Mouse (Mus musculus) liver, embryonic 14.5 days (tissue): Measurements from ENCODE around the gene Rasa2. TPM values are rescaled to one million over a fixed set of nuclear protein-coding genes. Genes with fewer than 3 reads are reported as not detected.

Experiments used
- ATAC-seq: fragments of 200-750 bp; cut with Nextera tagmentation; 2 replicates; pipeline ENCODE4 v1.8.0; 2017; ENCODE audit warnings: moderate number of reproducible peaks, mild to moderate bottlenecking, moderate library complexity; ENCODE audit not compliant: insufficient read depth
- DNase-seq, 3 experiments: peaks; one replicate each; pipeline ENCODE4 v3.0.0-alpha.2; 2012 to 2013; ENCODE audit warnings: low read depth in 3 of 3, low spot score in 3 of 3
- H3K27ac ChIP-seq: fragments of 300-500 bp; sonication (generic); 2 replicates; pipeline ENCODE4 v1.5.1; 2014; ENCODE audit warnings: moderate library complexity, mild to moderate bottlenecking, control low read depth, inconsistent platforms
- H3K27me3 ChIP-seq: fragments of 300-500 bp; sonication (generic); 2 replicates; pipeline ENCODE4 v1.6.1; 2014; ENCODE audit warnings: mild to moderate bottlenecking, low read length, moderate library complexity; ENCODE audit not compliant: control insufficient read depth, insufficient read depth
- H3K36me3 ChIP-seq: fragments of 300-500 bp; sonication (generic); replicated peaks from 2 replicates; pipeline ENCODE4 v1.6.1; 2014; ENCODE audit warnings: low read depth; ENCODE audit not compliant: control insufficient read depth, insufficient read depth
- H3K4me1 ChIP-seq, 2 experiments: fragments of 200-500 bp in 1 of 2; fragments of 300-500 bp in 1 of 2; sonication (generic) in 1 of 2; replicated peaks; 2 replicates each; pipeline ENCODE4 v1.6.1; 2012 to 2014; ENCODE audit warnings: antibody characterized with exemption in 1 of 2, inconsistent platforms in 1 of 2, low read length in 1 of 2; ENCODE audit not compliant: control insufficient read depth in 2 of 2, insufficient read depth in 2 of 2
- H3K4me2 ChIP-seq: fragments of 300-500 bp; sonication (generic); 2 replicates; pipeline ENCODE4 v1.6.1; 2014; ENCODE audit warnings: low read depth, mild to moderate bottlenecking, control low read depth, moderate library complexity
- H3K4me3 ChIP-seq, 2 experiments: fragments of 200-500 bp in 1 of 2; fragments of 300-500 bp in 1 of 2; sonication (generic) in 1 of 2; 2 replicates each; pipeline ENCODE4 v1.5.1; 2012 to 2014; ENCODE audit warnings: low read depth in 2 of 2, low read length in 2 of 2, mild to moderate bottlenecking in 2 of 2, control low read depth in 1 of 2, inconsistent platforms in 1 of 2, moderate library complexity in 1 of 2; ENCODE audit not compliant: insufficient read depth in 1 of 2
- H3K9ac ChIP-seq: fragments of 300-500 bp; sonication (generic); replicated peaks from 2 replicates; pipeline ENCODE4 v1.6.1; 2014; ENCODE audit warnings: mild to moderate bottlenecking, control low read depth, moderate library complexity
- H3K9me3 ChIP-seq: fragments of 300-500 bp; sonication (generic); 2 replicates; pipeline ENCODE4 v1.6.1; 2016; ENCODE audit warnings: low read length, mixed read lengths; ENCODE audit not compliant: control insufficient read depth
- CTCF ChIP-seq: IDR thresholded peaks from 2 replicates; pipeline ENCODE4 v1.5.1; 2016; ENCODE audit warnings: antibody characterized with exemption, low read depth, control low read depth
- EP300 ChIP-seq: IDR thresholded peaks from 2 replicates; pipeline ENCODE4 v1.6.1; 2016; ENCODE audit warnings: antibody characterized with exemption, low read depth
- WGBS: fragments of 180-500 bp; shearing (Covaris S2); extraction: QIAGEN DNeasy Blood & Tissue Kit; methylation state at CpG from one replicate; pipeline ENCODE4 v1.1.7; 2014; ENCODE audit not compliant: insufficient replicate concordance; 5-methylcytosine and 5-hydroxymethylcytosine counted together
- polyA plus RNA-seq, 2 experiments: library from polyadenylated mRNA; depleted of rRNA in 1 of 2; stranded (reverse) in 1 of 2; unstranded in 1 of 2; fragments of >200 nt; fragmentation: Nextera tagmentation in 1 of 2; extraction: Ambion mirVana in 1 of 2; gene quantifications; 2 replicates each; pipeline versions ENCODE4 v1.2.1 to v1.2.3; 2012 to 2014

The Rasa2 gene
- polyA plus RNA-seq, 2 experiments = 0.84 to 2.3 TPM

DNA sequence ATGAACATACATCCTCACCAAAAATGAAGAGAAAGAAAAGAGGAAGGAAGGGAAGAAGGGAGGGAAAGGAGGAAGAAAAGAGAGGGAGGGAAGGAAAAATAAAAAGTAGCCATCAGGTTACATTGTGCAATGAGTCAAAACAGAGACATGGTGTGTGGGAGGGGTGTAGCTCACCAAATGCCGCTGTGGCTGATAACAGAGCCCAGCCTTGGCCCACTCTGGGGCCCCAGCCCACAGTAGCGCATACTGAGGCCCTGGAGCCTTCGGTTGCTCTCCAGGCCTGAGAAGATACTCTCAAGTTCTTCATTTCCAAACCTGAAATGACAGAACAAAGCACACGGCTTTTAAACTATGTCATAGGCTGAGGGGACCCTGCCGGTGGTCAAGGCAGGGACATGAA is 117.1 kb downstream of the Rasa2 start:
- TF ChIP-seq CTCF = no peak
- no peak for TF ChIP-seq EP300
- Histone ChIP-seq H3K4me3 (no peak overlapping the region), H3K36me3 (no peaks in the 10 kb centered on the region), H3K9ac (no peak overlapping the region; the same call in 1 of the 2 replicates), H3K27me3 (no peaks in the 10 kb centered on the region), H3K4me2 (peak overlapping the region; percentile 47), H3K4me1 (peaks cover 13 to 15% of the 10 kb centered on the region in 2 experiments), H3K9me3 (no peaks in the 10 kb centered on the region), H3K27ac (no peak overlapping the region; the same call in 1 of the 2 replicates)
- WGBS = 20% methylated on average over 5 of the region's 5 CpGs
- DNase-seq = no peak
- ATAC-seq = peak; percentile 87

DNA sequence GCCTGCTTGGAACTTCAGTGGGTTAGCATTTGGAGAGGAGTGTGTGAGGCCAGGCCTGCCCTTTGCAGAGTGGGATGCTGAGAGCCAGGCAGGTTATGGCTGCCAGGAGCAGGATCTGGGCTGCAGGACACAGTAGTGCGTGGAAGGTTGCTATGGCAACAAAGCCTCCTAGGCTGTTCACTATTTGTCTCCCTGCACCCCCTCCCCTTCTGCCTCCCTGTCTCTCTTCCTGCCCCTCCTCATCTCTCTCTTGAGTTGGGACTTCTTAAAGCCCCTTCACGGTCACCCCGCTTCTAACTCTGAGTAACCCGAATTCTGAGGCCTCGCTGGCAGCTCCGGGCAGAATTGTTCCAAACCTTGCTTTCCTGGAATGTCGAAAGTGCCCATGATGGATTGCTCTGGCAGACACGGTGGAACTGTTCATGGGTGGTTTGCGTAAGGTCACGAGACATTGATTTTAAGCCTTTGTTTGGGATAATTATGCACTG is 125.4 kb downstream of the Rasa2 start:
- TF ChIP-seq CTCF (no peak), EP300 (no peak)
- H3K4me1 ChIP-seq = peaks cover 0 to 2% of the 10 kb centered on the region in 2 experiments; a peak in 1 of 4 replicates
- H3K4me3 ChIP-seq = no peak overlapping the region
- H3K9ac ChIP-seq = no peak overlapping the region
- no peak overlapping the region for H3K4me2 ChIP-seq
- H3K36me3 ChIP-seq = no peaks in the 10 kb centered on the region
- H3K9me3 ChIP-seq = no peaks in the 10 kb centered on the region
- ATAC-seq (no peak), DNase-seq (no peak)
- H3K27me3 ChIP-seq = no peaks in the 10 kb centered on the region
- 55% methylated on average over 10 of the region's 10 CpGs for WGBS
- H3K27ac ChIP-seq = no peak overlapping the region

DNA sequence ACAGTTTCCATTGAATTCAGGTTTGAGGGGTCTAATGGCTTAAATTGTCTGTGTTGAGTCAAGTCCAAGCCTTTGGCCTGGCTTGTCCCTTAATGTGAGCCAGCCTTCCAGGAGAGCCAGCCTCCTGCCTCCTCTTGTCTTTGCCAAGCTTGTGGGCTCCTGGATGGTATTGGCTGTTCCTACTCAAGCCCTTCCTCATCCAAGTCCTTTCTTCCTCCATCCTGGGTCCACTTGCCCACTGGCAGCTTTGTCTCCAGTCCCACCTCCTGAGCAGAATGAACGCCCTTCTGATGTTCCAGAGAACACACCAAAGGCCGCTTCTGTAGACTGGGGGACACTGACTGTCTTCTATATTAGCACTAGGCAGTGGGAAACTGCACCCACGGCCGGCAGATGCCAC is 126.3 kb downstream of the Rasa2 start:
- H3K4me3 ChIP-seq = no peak overlapping the region
- H3K9ac ChIP-seq = no peak overlapping the region
- no peaks in the 10 kb centered on the region for H3K27me3 ChIP-seq
- no peaks in the 10 kb centered on the region for H3K36me3 ChIP-seq
- no peak for DNase-seq
- TF ChIP-seq EP300 (no peak), CTCF (no peak)
- 75% methylated on average over 4 of the region's 4 CpGs for WGBS
- no peak for ATAC-seq
- no peak overlapping the region for H3K4me2 ChIP-seq
- H3K27ac ChIP-seq = no peak overlapping the region
- H3K9me3 ChIP-seq = no peaks in the 10 kb centered on the region
- H3K4me1 ChIP-seq = peaks cover 0 to 2% of the 10 kb centered on the region in 2 experiments; a peak in 1 of 4 replicates

DNA sequence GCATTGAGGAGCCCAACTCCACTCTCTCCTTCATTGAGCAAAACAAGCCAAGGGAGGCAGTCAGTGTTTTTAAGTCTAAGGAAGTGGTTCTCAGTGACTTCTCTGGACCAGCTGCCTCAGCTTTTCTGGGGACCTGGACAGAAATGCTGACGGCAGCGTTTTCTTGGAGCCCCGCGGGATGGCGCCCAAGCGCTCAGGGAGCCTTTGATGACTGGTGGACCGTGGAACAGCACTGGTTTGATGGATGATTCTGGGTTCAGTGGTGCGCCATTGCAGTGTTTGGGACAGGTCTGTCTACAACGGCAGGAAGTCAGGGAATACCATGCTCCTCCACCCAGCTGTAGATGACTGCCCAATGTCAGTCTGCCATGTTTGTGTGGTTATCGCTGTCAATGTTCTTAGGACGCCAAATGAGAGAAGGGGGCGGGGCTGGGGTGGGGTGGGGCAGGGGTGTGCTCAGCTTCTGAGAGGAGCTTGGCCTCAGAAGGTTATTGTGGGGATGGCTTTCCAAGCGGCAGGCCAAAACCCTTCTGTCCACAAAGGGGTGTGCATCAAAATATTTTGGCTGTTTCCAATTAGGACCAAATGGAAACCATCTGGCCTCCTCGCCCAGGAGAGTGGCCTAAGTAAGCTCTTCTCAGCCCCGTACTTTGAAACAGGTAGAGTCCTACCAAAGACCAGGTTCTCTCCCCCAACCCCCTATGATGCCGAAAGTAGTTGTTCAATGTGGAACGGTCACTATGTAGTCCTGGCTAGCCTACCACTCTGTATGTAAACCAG is 127.1 kb downstream of the Rasa2 start:
- TF ChIP-seq CTCF = no peak
- no peak for TF ChIP-seq EP300
- Histone ChIP-seq H3K4me2 (no peak overlapping the region), H3K27me3 (no peaks in the 10 kb centered on the region), H3K9ac (no peak overlapping the region), H3K27ac (no peak overlapping the region), H3K36me3 (no peaks in the 10 kb centered on the region), H3K4me3 (no peak overlapping the region), H3K9me3 (no peaks in the 10 kb centered on the region), H3K4me1 (peaks cover 0 to 2% of the 10 kb centered on the region in 2 experiments; a peak in 1 of 4 replicates)
- ATAC-seq (no peak), DNase-seq (no peak)
- WGBS = 71% methylated on average over 17 of the region's 17 CpGs

DNA sequence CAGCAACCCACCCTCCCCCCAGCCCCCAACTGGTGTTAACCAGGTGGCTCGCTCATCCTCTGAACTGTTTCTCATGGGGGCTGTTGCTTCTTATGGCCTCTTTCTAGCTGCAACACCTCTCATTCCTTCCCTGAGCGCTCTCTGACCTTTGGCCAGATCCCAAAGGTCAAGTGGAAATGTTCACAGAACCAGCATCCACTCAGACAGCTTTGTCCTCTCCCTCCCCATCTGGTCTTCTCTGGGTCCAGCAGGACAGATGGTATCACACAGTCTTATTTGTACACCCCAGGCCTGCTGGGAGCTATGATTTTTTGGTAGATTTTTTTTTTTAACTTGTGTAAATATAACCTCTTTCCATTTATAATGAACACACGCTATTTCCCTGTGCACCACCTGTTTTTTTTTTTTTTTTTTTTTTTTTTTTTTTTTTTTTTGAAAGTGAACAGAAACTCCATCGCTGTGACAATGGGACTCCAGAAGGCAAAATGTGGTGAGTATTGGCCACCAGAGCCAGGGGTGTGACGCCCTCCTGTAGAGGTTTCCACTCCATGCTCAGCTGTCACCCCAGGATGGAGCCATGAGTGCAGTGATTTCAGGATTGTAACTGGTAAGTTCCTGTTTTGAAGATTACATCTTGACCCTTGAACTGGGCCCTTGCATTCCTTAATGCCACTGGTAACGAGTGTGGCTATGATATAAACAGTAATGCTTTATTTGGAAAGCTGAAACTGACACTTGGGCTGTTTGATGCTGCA is 128.4 kb downstream of the Rasa2 start:
- ATAC-seq = no peak
- H3K9ac ChIP-seq = no peak overlapping the region
- H3K27ac ChIP-seq = no peak overlapping the region
- peaks cover 0 to 2% of the 10 kb centered on the region in 2 experiments; a peak in 1 of 4 replicates for H3K4me1 ChIP-seq
- no peak for DNase-seq
- no peak overlapping the region for H3K4me3 ChIP-seq
- H3K36me3 ChIP-seq = no peaks in the 10 kb centered on the region
- H3K9me3 ChIP-seq = no peaks in the 10 kb centered on the region
- no peaks in the 10 kb centered on the region for H3K27me3 ChIP-seq
- TF ChIP-seq CTCF (no peak), EP300 (no peak)
- 63% methylated on average over 6 of the region's 6 CpGs for WGBS
- H3K4me2 ChIP-seq = no peak overlapping the region
